ENCODE assay signal across 8 mouse cellular contexts in genomic region chr8:128357540-128358405, GRCm38 (mm10). TPM values are rescaled to one million over a fixed set of nuclear protein-coding genes. Genes with fewer than 3 reads are reported as not detected.
DNase-seq lines count a peak whose midpoint lies in the region; ATAC-seq and TF ChIP-seq lines count a peak whose summit lies in the region.

No protein-coding gene starts in this region.

- WGBS in forebrain, embryonic 13.5 days = under 1% methylated on average over 29 of the region's 29 CpGs
- under 1% methylated on average over 29 of the region's 29 CpGs for WGBS in large intestine, adult 2 months
- WGBS in neural tube, embryonic 15.5 days = under 1% methylated on average over 29 of the region's 29 CpGs
- 2% methylated on average over 28 of the region's 29 CpGs for WGBS in thymus, adult 2 months

- H3K9me3 ChIP-seq in forebrain, embryonic 13.5 days (replicated peaks) = no peaks in the 10 kb centered on the region
- H3K9me3 ChIP-seq in neural tube, embryonic 15.5 days (replicated peaks) = no peaks in the 10 kb centered on the region

- H3K27me3 ChIP-seq in forebrain, embryonic 13.5 days = peaks cover 14% of the 10 kb centered on the region
- H3K27me3 ChIP-seq in neural tube, embryonic 15.5 days (replicated peaks) = no peaks in the 10 kb centered on the region
- H3K27me3 ChIP-seq in thymus, adult 2 months (ENCODE audit: control insufficient read depth, insufficient read depth, low read length) = no peaks in the 10 kb centered on the region

- TF ChIP-seq POLR2A in thymus, adult 2 months (IDR thresholded peaks at IDR 0.05; ENCODE audit: control insufficient read depth, extremely low read depth, insufficient read depth, low read length, poor library complexity) = peak; percentile 21; the same call in 1 of the 2 replicates

- no peaks in the 10 kb centered on the region for H3K36me3 ChIP-seq in forebrain, embryonic 13.5 days (ENCODE audit: poor library complexity, severe bottlenecking)
- H3K36me3 ChIP-seq in neural tube, embryonic 15.5 days = no peaks in the 10 kb centered on the region
- H3K36me3 ChIP-seq in thymus, adult 2 months (ENCODE audit: control insufficient read depth, insufficient read depth, low read length) = no peaks in the 10 kb centered on the region

- H3K4me2 ChIP-seq in forebrain, embryonic 13.5 days = peak overlapping the region; percentile 100
- H3K4me2 ChIP-seq in neural tube, embryonic 15.5 days = peak overlapping the region; percentile 99

- H3K9ac ChIP-seq in forebrain, embryonic 13.5 days = peak overlapping the region; percentile 83
- peak overlapping the region; percentile 83 for H3K9ac ChIP-seq in neural tube, embryonic 15.5 days (replicated peaks)

- DNase-seq in brain, embryonic 18.5 days (ENCODE audit: low read depth, low spot score) = peak; percentile 70
- peak; percentile 79 to 81 for DNase-seq in heart, postnatal 14 days
- DNase-seq in large intestine, adult 2 months (ENCODE audit: low read depth, low spot score) = peak; percentile 36
- peak; percentile 67 to 68 for DNase-seq in lung, adult 18-20 months
- peak; percentile 79 for DNase-seq in thymus, adult 2 months

- ATAC-seq in CD4-positive, CD25-positive, alpha-beta regulatory T cell, adult 4 months = peak; percentile 53
- ATAC-seq in forebrain, embryonic 13.5 days = peak; percentile 66
- ATAC-seq in neural tube, embryonic 15.5 days (ENCODE audit: low FRiP score) = peak; percentile 65

- H3K27ac ChIP-seq in forebrain, embryonic 13.5 days = peak overlapping the region; percentile 95
- peak overlapping the region; percentile 96 for H3K27ac ChIP-seq in neural tube, embryonic 15.5 days (replicated peaks)
- peak overlapping the region; percentile 40; the same call in 1 of the 2 replicates for H3K27ac ChIP-seq in thymus, adult 2 months (ENCODE audit: control insufficient read depth, insufficient read depth, low read length)

- intact Hi-C loops in heart, postnatal 14 days (cut with DNase I) = loop anchor here (2.0 to 5.0 kb wide), 9 partner anchors 91 to 1025 kb away; no protein-coding TSS in a partner anchor

- TF ChIP-seq CTCF in thymus, adult 2 months (IDR thresholded peaks at IDR 0.05; ENCODE audit: borderline replicate concordance, control insufficient read depth, extremely low read depth, insufficient read depth, low read length, poor library complexity) = peak; percentile 19; the same call in 1 of the 2 replicates

- H3K4me1 ChIP-seq in forebrain, embryonic 13.5 days = peaks cover 49% of the 10 kb centered on the region
- H3K4me1 ChIP-seq in neural tube, embryonic 15.5 days = peaks cover 30% of the 10 kb centered on the region
- peaks cover 16% of the 10 kb centered on the region for H3K4me1 ChIP-seq in thymus, adult 2 months (replicated peaks; ENCODE audit: control insufficient read depth, insufficient read depth, low read length)

- H3K4me3 ChIP-seq in forebrain, embryonic 13.5 days = peak overlapping the region; percentile 72
- peak overlapping the region; percentile 66 for H3K4me3 ChIP-seq in neural tube, embryonic 15.5 days (replicated peaks)
- peak overlapping the region; percentile 85 for H3K4me3 ChIP-seq in thymus, adult 2 months (ENCODE audit: control insufficient read depth, insufficient read depth, low read length)

RNA-seq across cellular contexts. Expression of gene Nrp1, which starts 0.6 kb away (rescaled TPM):
- 100 to 1,000 TPM; 219 to 377 TPM for polyA plus RNA-seq in CD4-positive, CD25-positive, alpha-beta regulatory T cell, adult 4 months (2017; shearing (Covaris generic))
- polyA plus RNA-seq in forebrain, embryonic 13.5 days (2015; fragmentation: Nextera tagmentation; extraction: Ambion mirVana) = 54.4 and 55.9 TPM in 2 replicates
- total RNA-seq in heart, postnatal 14 days (2021) = 100 to 1,000 TPM; 128 to 131 TPM
- polyA plus RNA-seq in large intestine, adult 2 months (2012; rRNA removed) = 4.9 and 9.4 TPM in 2 replicates
- polyA plus RNA-seq in neural tube, embryonic 15.5 days (2015; fragmentation: Nextera tagmentation; extraction: Ambion mirVana) = 107 and 117 TPM in 2 replicates
- 18.4 and 18.9 TPM in 2 replicates for polyA plus RNA-seq in thymus, adult 2 months (2012; rRNA removed)

Comparison
In these comparisons a context has a peak if more than half of its experiments do, and no peak if none do; other contexts are left out.
1. Peak in every context shown above with its lines: DNase-seq, ATAC-seq, H3K4me3 ChIP-seq and H3K27ac ChIP-seq.
2. H3K27ac ChIP-seq: peak in every context shown above with its lines; median percentile 96 in neural tube, embryonic 15.5 days; 95 in forebrain, embryonic 13.5 days; 40 in thymus, adult 2 months.